Mouse (Mus musculus) midbrain, embryonic 10.5 days (tissue): ENCODE data around the gene Mllt10. TPM values are rescaled to one million over a fixed set of nuclear protein-coding genes. Genes with fewer than 3 reads are reported as not detected.
"Not testable (repeated sequence)": the region's sequence is repeated elsewhere in the genome, so short reads cannot be mapped to it uniquely, and the experiment has no call there.

Experiments
- DNase-seq: peaks from one replicate; pipeline ENCODE4 v3.0.0-alpha.2; 2017; ENCODE audit warnings: low spot score
- H3K27ac ChIP-seq: fragments of 300-500 bp; sonication (generic); replicated peaks from 2 replicates; pipeline ENCODE4 v1.5.1; 2016; ENCODE audit warnings: mild to moderate bottlenecking
- H3K27me3 ChIP-seq: fragments of 300-500 bp; sonication (generic); 2 replicates; pipeline ENCODE4 v1.6.1; 2016; ENCODE audit warnings: low read depth, mild to moderate bottlenecking; ENCODE audit not compliant: poor library complexity, severe bottlenecking
- H3K36me3 ChIP-seq: fragments of 300-500 bp; sonication (generic); 2 replicates; pipeline ENCODE4 v1.6.1; 2016; ENCODE audit warnings: mild to moderate bottlenecking, moderate library complexity
- H3K4me1 ChIP-seq: fragments of 300-500 bp; sonication (generic); 2 replicates; pipeline ENCODE4 v1.6.1; 2016
- H3K4me3 ChIP-seq: fragments of 300-500 bp; sonication (generic); 2 replicates; pipeline ENCODE4 v1.5.1; 2016; ENCODE audit warnings: mild to moderate bottlenecking, moderate library complexity
- H3K9me3 ChIP-seq: fragments of 300-500 bp; sonication (generic); replicated peaks from 2 replicates; pipeline ENCODE4 v1.6.1; 2016; ENCODE audit warnings: mild to moderate bottlenecking
- whole genome bisulfite sequencing: fragments of 180-500 bp; shearing (Covaris S2); methylation state at CpG from one replicate; pipeline ENCODE4 v1.1.7; 2016; 5-methylcytosine and 5-hydroxymethylcytosine counted together
- polyA plus RNA-seq: library from polyadenylated mRNA; unstranded; fragments of >200 nt; fragmentation: Nextera tagmentation; extraction: Ambion mirVana; gene quantifications from 2 replicates; pipeline ENCODE4 v1.2.1, GENCODE M21; 2016

Gene Mllt10
- polyA plus RNA-seq, 1 experiment from 2014 or later: 71.0 TPM

GRCm38 (mm10) chr2:18059063-18059462, 4.0 kb downstream of the Mllt10 start:
- 25% methylated on average over 2 of the region's 2 CpGs for WGBS
- Histone ChIP-seq H3K27ac (peak overlapping the region; percentile 100), H3K4me3 (peak overlapping the region; percentile 81), H3K4me1 (peaks cover 58% of the 10 kb centered on the region), H3K9me3 (no peaks in the 10 kb centered on the region), H3K27me3 (no peaks in the 10 kb centered on the region), H3K36me3 (no peaks in the 10 kb centered on the region)
- no peak for DNase-seq

- 49% methylated on average over 1 of the region's 1 CpGs for WGBS
- peak overlapping the region; percentile 81 for H3K4me3 ChIP-seq
- H3K4me1 ChIP-seq: peaks cover 57% of the 10 kb centered on the region
- H3K27me3 ChIP-seq: no peaks in the 10 kb centered on the region
- peak overlapping the region; percentile 100 for H3K27ac ChIP-seq
- no peaks in the 10 kb centered on the region for H3K36me3 ChIP-seq
- no peaks in the 10 kb centered on the region for H3K9me3 ChIP-seq
- DNase-seq: no peak
Measured at GRCm38 (mm10) chr2:18059891-18060290, 4.9 kb downstream of the Mllt10 start.

- DNase-seq: no peak
- Histone ChIP-seq H3K36me3 (no peaks in the 10 kb centered on the region), H3K27ac (peak overlapping the region; percentile 100), H3K9me3 (no peaks in the 10 kb centered on the region), H3K4me1 (peaks cover 58% of the 10 kb centered on the region), H3K4me3 (peak overlapping the region; percentile 81), H3K27me3 (no peaks in the 10 kb centered on the region)
- WGBS: 40% methylated on average over 1 of the region's 1 CpGs
Measured at GRCm38 (mm10) chr2:18060396-18060795, 5.4 kb downstream of the Mllt10 start.

GRCm38 (mm10) chr2:18063763-18064251, 8.8 kb downstream of the Mllt10 start:
- DNase-seq: no peak
- Histone ChIP-seq H3K4me3 (peak overlapping the region; percentile 94), H3K27me3 (no peaks in the 10 kb centered on the region), H3K9me3 (no peaks in the 10 kb centered on the region), H3K4me1 (peaks cover 68% of the 10 kb centered on the region), H3K36me3 (peaks cover 12% of the 10 kb centered on the region), H3K27ac (peak overlapping the region; percentile 100)
- under 1% methylated on average over 18 of the region's 18 CpGs for whole genome bisulfite sequencing

- DNase-seq: peak; percentile 94
- H3K9me3 ChIP-seq: no peaks in the 10 kb centered on the region
- H3K27ac ChIP-seq: peak overlapping the region; percentile 100
- peak overlapping the region; percentile 94 for H3K4me3 ChIP-seq
- WGBS: under 1% methylated on average over 55 of the region's 58 CpGs
- H3K27me3 ChIP-seq: no peaks in the 10 kb centered on the region
- H3K4me1 ChIP-seq: peaks cover 62% of the 10 kb centered on the region
- H3K36me3 ChIP-seq: peaks cover 12% of the 10 kb centered on the region
Measured at GRCm38 (mm10) chr2:18064356-18064858, 9.4 kb downstream of the Mllt10 start.

- Histone ChIP-seq H3K4me3 (peak overlapping the region; percentile 94), H3K27me3 (no peaks in the 10 kb centered on the region), H3K4me1 (peaks cover 55% of the 10 kb centered on the region)
Measured at GRCm38 (mm10) chr2:18064941-18065707, 10.1 kb downstream of the Mllt10 start.

GRCm38 (mm10) chr2:18065708-18066030, 10.6 kb downstream of the Mllt10 start:
- 8% methylated on average over 6 of the region's 6 CpGs for WGBS
- Histone ChIP-seq H3K4me1 (peaks cover 50% of the 10 kb centered on the region), H3K27ac (peak overlapping the region; percentile 100), H3K9me3 (no peaks in the 10 kb centered on the region), H3K4me3 (peak overlapping the region; percentile 94), H3K36me3 (peaks cover 14% of the 10 kb centered on the region), H3K27me3 (no peaks in the 10 kb centered on the region)
- no peak for DNase-seq

More at GRCm38 (mm10) chr2:18064941-18065707, 10.1 kb downstream of the Mllt10 start:
- WGBS: 2% methylated on average over 63 of the region's 85 CpGs
- Histone ChIP-seq H3K9me3 (no peaks in the 10 kb centered on the region), H3K36me3 (peaks cover 14% of the 10 kb centered on the region), H3K27ac (peak overlapping the region; percentile 100)
- peak; percentile 84 for DNase-seq

- H3K9me3 ChIP-seq: no peaks in the 10 kb centered on the region
- peak overlapping the region; percentile 94; the same call in 1 of the 2 replicates for H3K4me3 ChIP-seq
- no peak for DNase-seq
- H3K27ac ChIP-seq: no peak overlapping the region
- H3K27me3 ChIP-seq: no peaks in the 10 kb centered on the region
- H3K4me1 ChIP-seq: peaks cover 42% of the 10 kb centered on the region
- peaks cover 19% of the 10 kb centered on the region for H3K36me3 ChIP-seq
Measured at GRCm38 (mm10) chr2:18066436-18066835, 11.4 kb downstream of the Mllt10 start.

GRCm38 (mm10) chr2:18068071-18068796, 13.2 kb downstream of the Mllt10 start:
- Histone ChIP-seq H3K27ac (no peak overlapping the region), H3K27me3 (no peaks in the 10 kb centered on the region), H3K9me3 (no peaks in the 10 kb centered on the region), H3K36me3 (peaks cover 37% of the 10 kb centered on the region), H3K4me1 (peaks cover 25% of the 10 kb centered on the region), H3K4me3 (no peak overlapping the region)
- no peak for DNase-seq
- 81% methylated on average over 4 of the region's 4 CpGs for WGBS

GRCm38 (mm10) chr2:18071947-18072346, 16.9 kb downstream of the Mllt10 start:
- WGBS: over 99% methylated on average over 2 of the region's 2 CpGs
- no peak overlapping the region for H3K4me3 ChIP-seq
- no peak for DNase-seq
- H3K9me3 ChIP-seq: no peaks in the 10 kb centered on the region
- H3K4me1 ChIP-seq: peaks cover 3% of the 10 kb centered on the region; the same call in 1 of the 2 replicates
- H3K27me3 ChIP-seq: no peaks in the 10 kb centered on the region
- H3K36me3 ChIP-seq: peaks cover 71% of the 10 kb centered on the region
- no peak overlapping the region for H3K27ac ChIP-seq

- H3K27ac ChIP-seq: no peak overlapping the region
- H3K9me3 ChIP-seq: no peaks in the 10 kb centered on the region
- no peak overlapping the region for H3K4me3 ChIP-seq
- H3K27me3 ChIP-seq: no peaks in the 10 kb centered on the region
- H3K36me3 ChIP-seq: peaks cover 85% of the 10 kb centered on the region
- WGBS: 92% methylated on average over 2 of the region's 2 CpGs
- H3K4me1 ChIP-seq: no peaks in the 10 kb centered on the region
- no peak for DNase-seq
Measured at GRCm38 (mm10) chr2:18080182-18080860, 25.3 kb downstream of the Mllt10 start.

GRCm38 (mm10) chr2:18087695-18088094, 32.7 kb downstream of the Mllt10 start:
- not testable (repeated sequence) for H3K4me1 ChIP-seq, H3K4me3 ChIP-seq, H3K9me3 ChIP-seq, H3K27ac ChIP-seq, DNase-seq, H3K27me3 ChIP-seq
- 95% methylated on average over 3 of the region's 3 CpGs for WGBS
- peaks cover 98% of the 10 kb centered on the region for H3K36me3 ChIP-seq
